Mouse (Mus musculus): ENCODE results near the gene C1qtnf7.

C1qtnf7 gene

GRCm38 (mm10) chr5:43539168-43539516 lies 23.8 kb downstream of the C1qtnf7 start:
- ATAC-seq (ENCODE audit: low TSS enrichment) = no peak

GRCm38 (mm10) chr5:43539871-43540270 lies 24.5 kb downstream of the C1qtnf7 start:
- ATAC-seq (ENCODE audit: low TSS enrichment) = no peak

GRCm38 (mm10) chr5:43541492-43541891 lies 26.2 kb downstream of the C1qtnf7 start:
- no peak for ATAC-seq (ENCODE audit: low TSS enrichment)

- ATAC-seq (ENCODE audit: low TSS enrichment) = peak; percentile 87
Observed at GRCm38 (mm10) chr5:43542246-43542845, 27.0 kb downstream of the C1qtnf7 start.

- ATAC-seq (ENCODE audit: low TSS enrichment) = no peak
Observed at GRCm38 (mm10) chr5:43549951-43550350, 34.6 kb downstream of the C1qtnf7 start.

- ATAC-seq (ENCODE audit: low TSS enrichment) = no peak
Observed at GRCm38 (mm10) chr5:43550444-43550843, 35.1 kb downstream of the C1qtnf7 start.

- no peak for ATAC-seq (ENCODE audit: low TSS enrichment)
Observed at GRCm38 (mm10) chr5:43554871-43555270, 39.5 kb downstream of the C1qtnf7 start.

GRCm38 (mm10) chr5:43555406-43555805 lies 40.1 kb downstream of the C1qtnf7 start:
- no peak for ATAC-seq (ENCODE audit: low TSS enrichment)

- ATAC-seq (ENCODE audit: low TSS enrichment) = no peak
Observed at GRCm38 (mm10) chr5:43557436-43557835, 42.1 kb downstream of the C1qtnf7 start.

- peak; percentile 78 for ATAC-seq (ENCODE audit: low TSS enrichment)
Observed at GRCm38 (mm10) chr5:43561639-43562252, 46.4 kb downstream of the C1qtnf7 start.

- ATAC-seq (ENCODE audit: low TSS enrichment) = no peak
Observed at GRCm38 (mm10) chr5:43569720-43570359, 54.5 kb downstream of the C1qtnf7 start.

- ATAC-seq (ENCODE audit: low TSS enrichment) = peak; percentile 95
Observed at GRCm38 (mm10) chr5:43582876-43583275, 67.5 kb downstream of the C1qtnf7 start.

- no peak for ATAC-seq (ENCODE audit: low TSS enrichment)
Observed at GRCm38 (mm10) chr5:43583326-43584120, 68.2 kb downstream of the C1qtnf7 start.

- no peak for ATAC-seq (ENCODE audit: low TSS enrichment)
Observed at GRCm38 (mm10) chr5:43584464-43584863, 69.1 kb downstream of the C1qtnf7 start.

- no peak for ATAC-seq (ENCODE audit: low TSS enrichment)
Observed at GRCm38 (mm10) chr5:43585406-43586245, 70.3 kb downstream of the C1qtnf7 start.

- no peak for ATAC-seq (ENCODE audit: low TSS enrichment)
Observed at GRCm38 (mm10) chr5:43588791-43589439, 73.6 kb downstream of the C1qtnf7 start.

- ATAC-seq (ENCODE audit: low TSS enrichment) = no peak
Observed at GRCm38 (mm10) chr5:43589440-43589830, 74.1 kb downstream of the C1qtnf7 start.

- ATAC-seq (ENCODE audit: low TSS enrichment) = no peak
Observed at GRCm38 (mm10) chr5:43590311-43590731, 75.0 kb downstream of the C1qtnf7 start.

GRCm38 (mm10) chr5:43601601-43602000 lies 86.3 kb downstream of the C1qtnf7 start:
- no peak for ATAC-seq (ENCODE audit: low TSS enrichment)

GRCm38 (mm10) chr5:43602518-43602917 lies 87.2 kb downstream of the C1qtnf7 start:
- ATAC-seq (ENCODE audit: low TSS enrichment) = no peak

GRCm38 (mm10) chr5:43603559-43603958 lies 88.2 kb downstream of the C1qtnf7 start:
- ATAC-seq (ENCODE audit: low TSS enrichment) = peak; percentile 41; the same call in 1 of the 2 replicates
